Mouse (Mus musculus) brain, embryonic 14.5 days (tissue): ENCODE measurements around the gene Krtap9-1. TPM values are rescaled to one million over a fixed set of nuclear protein-coding genes. Genes with fewer than 3 reads are reported as not detected.
A peak's percentile ranks its signal among the peaks of the same experiment; 100 is the strongest.
"Not testable (repeated sequence)": the region's sequence is repeated elsewhere in the genome, so short reads cannot be mapped to it uniquely, and the experiment has no call there.

Experiments used
- DNase-seq: peaks from one replicate; pipeline ENCODE4 v3.0.0-alpha.2; 2011; ENCODE audit warnings: low read depth
- CTCF ChIP-seq: fragments of 200-500 bp; IDR thresholded peaks from 2 replicates; pipeline ENCODE4 v1.5.1; 2012; ENCODE audit warnings: inconsistent platforms, mild to moderate bottlenecking, moderate library complexity, borderline replicate concordance; ENCODE audit not compliant: insufficient read depth, insufficient read length; ENCODE audit errors: extremely low read depth
- POLR2A ChIP-seq: fragments of 200-500 bp; IDR thresholded peaks from 2 replicates; pipeline ENCODE4 v1.6.1; 2012; ENCODE audit warnings: mild to moderate bottlenecking, inconsistent platforms, borderline replicate concordance; ENCODE audit not compliant: poor library complexity, insufficient read depth, insufficient read length, severe bottlenecking; ENCODE audit errors: extremely low read depth
- polyA plus RNA-seq: library from polyadenylated mRNA; depleted of rRNA; stranded (reverse); fragments of >200 nt; gene quantifications from 2 replicates; pipeline ENCODE4 v1.2.3, GENCODE M21; 2012; rRNA removed

Gene Krtap9-1
- polyA plus RNA-seq: not detected in 2 replicates

GRCm38 (mm10) chr11:99873089-99873488, at the start of gene Krtap9-1:
Gene Krtap9-1, plus strand, starts transcription at chr11:99873389.
- not testable (repeated sequence) for DNase-seq

DNA sequence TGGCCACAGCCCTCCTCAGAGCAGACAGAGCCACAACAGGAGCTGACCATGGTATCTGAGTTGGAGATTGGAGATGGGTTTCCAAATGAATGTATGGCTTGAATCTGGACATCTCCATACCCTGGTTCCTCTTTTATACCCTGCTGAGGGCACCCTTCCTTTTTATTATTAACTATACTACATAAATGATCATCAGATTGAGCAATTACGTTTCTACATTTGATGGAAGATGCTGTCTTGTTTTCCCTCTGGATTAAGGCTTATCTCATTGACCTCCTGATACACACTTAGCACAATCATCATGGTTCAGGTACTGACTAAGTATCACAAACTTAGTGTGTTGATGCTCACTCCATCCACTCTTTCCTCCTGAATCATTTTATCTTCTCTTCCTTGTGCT, 35.2 kb upstream of the Krtap9-1 start, which contains the start of gene 2300003K06Rik:
TSS of gene 2300003K06Rik (minus strand) at position 101 of the 400 bp plus-strand sequence.
- no peak for TF ChIP-seq POLR2A
- no peak for TF ChIP-seq CTCF

GRCm38 (mm10) chr11:99842185-99842584, 31.0 kb upstream of the Krtap9-1 start:
- TF ChIP-seq POLR2A: no peak
- TF ChIP-seq CTCF: no peak
- peak; percentile 50 for DNase-seq

More for the DNA sequence above, 35.2 kb upstream of the Krtap9-1 start, which contains the start of gene 2300003K06Rik:
- DNase-seq: no peak

GRCm38 (mm10) chr11:99846746-99847145, 26.4 kb upstream of the Krtap9-1 start:
- DNase-seq: no peak
- TF ChIP-seq CTCF: no peak
- TF ChIP-seq POLR2A: no peak

GRCm38 (mm10) chr11:99851508-99851907, 21.7 kb upstream of the Krtap9-1 start, which contains the start of gene Krtap4-16:
Gene Krtap4-16, minus strand, starts transcription at chr11:99851608.
- no peak for DNase-seq
- TF ChIP-seq CTCF (no peak), POLR2A (no peak)

- peak; percentile 76 for DNase-seq
- TF ChIP-seq CTCF (peak; percentile 43; the same call in 1 of the 2 replicates), POLR2A (no peak)
Measured at GRCm38 (mm10) chr11:99854121-99854520, 19.1 kb upstream of the Krtap9-1 start.

DNA sequence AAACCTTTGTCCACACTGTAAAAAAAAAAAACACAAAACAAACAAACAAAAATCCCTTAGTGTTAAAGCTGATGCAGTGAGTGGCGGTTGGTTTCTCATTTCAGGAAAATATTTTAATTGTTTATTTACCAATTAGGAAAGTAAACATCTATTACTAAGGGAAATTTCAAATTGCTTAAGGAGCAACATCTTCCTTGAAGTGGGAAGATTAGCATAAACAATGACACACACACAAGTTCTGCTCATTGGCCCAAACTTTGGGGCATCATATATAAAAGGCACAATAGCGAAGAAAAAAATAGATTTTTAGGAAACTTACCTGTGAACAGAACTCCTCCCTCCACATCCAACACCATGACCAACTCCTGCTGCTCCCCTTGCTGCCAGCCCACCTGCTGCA, 15.6 kb upstream of the Krtap9-1 start, which contains the start of gene Gm11568:
TSS of gene Gm11568 (plus strand) at position 301 of the 400 bp plus-strand sequence.
- TF ChIP-seq CTCF: no peak
- no peak for TF ChIP-seq POLR2A
- no peak for DNase-seq

GRCm38 (mm10) chr11:99858761-99859160, 14.4 kb upstream of the Krtap9-1 start:
- no peak for DNase-seq
- TF ChIP-seq CTCF (no peak), POLR2A (no peak)

DNA sequence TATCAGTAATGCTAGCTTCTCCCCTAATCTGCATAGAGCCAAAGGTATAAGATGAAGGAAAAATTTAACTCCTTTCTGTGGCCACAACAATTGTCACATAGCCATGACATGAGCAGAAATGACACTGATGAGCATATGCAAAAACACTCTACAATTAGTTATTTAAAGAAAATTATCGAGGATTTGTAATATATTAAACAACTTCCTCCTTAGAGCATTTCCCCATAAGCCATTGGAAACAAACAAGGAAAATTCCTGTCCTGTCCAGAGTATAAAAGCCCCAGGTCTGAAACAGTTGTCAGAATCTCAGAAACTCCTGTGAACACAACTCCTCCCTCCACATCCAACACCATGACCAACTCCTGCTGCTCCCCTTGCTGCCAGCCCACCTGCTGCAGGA, 9.0 kb upstream of the Krtap9-1 start, which contains the start of gene Gm11559:
TSS of gene Gm11559 (plus strand) at position 301 of the 400 bp plus-strand sequence.
- not testable (repeated sequence) for DNase-seq

GRCm38 (mm10) chr11:99878887-99879286, 5.7 kb downstream of the Krtap9-1 start, which contains the start of gene Gm11567:
Gene Gm11567, plus strand, starts transcription at chr11:99879187.
- DNase-seq: not testable (repeated sequence)

DNA sequence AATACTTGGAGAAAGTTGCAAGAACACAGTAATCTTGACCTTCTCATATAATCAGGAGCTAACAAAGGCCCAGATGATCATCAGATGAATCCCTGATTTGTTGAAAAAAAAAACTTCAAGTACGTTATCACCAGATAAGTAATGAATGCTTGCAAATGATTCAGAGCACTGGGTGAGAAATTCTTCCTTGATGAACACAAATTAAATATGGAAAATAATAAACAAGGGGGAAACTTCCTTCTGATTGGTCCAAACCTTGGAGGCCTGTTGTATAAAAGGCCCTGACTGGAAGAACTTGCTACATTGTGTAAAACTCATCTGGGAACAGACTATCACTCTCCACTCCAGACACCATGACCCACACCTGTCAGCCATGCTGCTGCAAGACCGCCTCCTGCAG, 34.4 kb downstream of the Krtap9-1 start, which contains the start of gene Krtap31-1:
TSS of gene Krtap31-1 (plus strand) at position 301 of the 400 bp plus-strand sequence.
- TF ChIP-seq POLR2A: no peak
- TF ChIP-seq CTCF: no peak
- no peak for DNase-seq

DNA sequence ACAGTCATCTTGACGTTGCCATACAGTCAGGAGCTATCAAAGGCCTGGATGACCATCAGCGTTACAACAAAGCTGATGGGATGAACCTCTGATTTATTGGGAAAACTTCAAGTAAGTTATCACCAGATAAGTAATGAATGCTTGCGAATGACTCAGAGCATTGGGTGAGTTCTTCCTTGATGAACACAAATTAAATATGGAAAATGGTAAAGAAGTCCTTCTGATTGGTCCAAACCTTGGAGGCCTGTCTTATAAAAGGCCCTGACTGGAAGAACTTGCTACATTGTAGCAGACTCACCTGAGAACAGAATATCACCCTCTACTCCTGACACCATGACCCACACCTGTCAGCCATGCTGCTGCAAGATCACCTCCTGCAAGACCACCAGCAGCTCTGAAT, 41.3 kb downstream of the Krtap9-1 start, which contains the start of gene Gm11565:
TSS of gene Gm11565 (plus strand) at position 301 of the 400 bp plus-strand sequence.
- TF ChIP-seq POLR2A (no peak), CTCF (no peak)
- no peak for DNase-seq

Other genes with a start within 250 kb of the Krtap9-1 start
- gene Krtap4-1, start 245.2 kb upstream of the Krtap9-1 start, polyA plus RNA-seq: not detected in 2 replicates
- not detected in 2 replicates for gene Krtap4-2, start 238.3 kb upstream of the Krtap9-1 start, polyA plus RNA-seq
- not detected in 2 replicates for gene Krtap4-7, start 229.3 kb upstream of the Krtap9-1 start, polyA plus RNA-seq
- not detected in 2 replicates for gene Gm11555, start 223.2 kb upstream of the Krtap9-1 start, polyA plus RNA-seq
- gene Gm11563, start 214.4 kb upstream of the Krtap9-1 start, polyA plus RNA-seq: not detected in 2 replicates
- not detected in 2 replicates for gene Krtap4-6, start 207.4 kb upstream of the Krtap9-1 start, polyA plus RNA-seq
- not detected in 2 replicates for gene Gm14190, start 182.6 kb upstream of the Krtap9-1 start, polyA plus RNA-seq
- not detected in 2 replicates for gene Gm14180, start 139.1 kb upstream of the Krtap9-1 start, polyA plus RNA-seq
- gene Gm11595, start 100.5 kb upstream of the Krtap9-1 start, polyA plus RNA-seq: not detected in 2 replicates
- not detected in 2 replicates for gene Krtap4-8, start 92.7 kb upstream of the Krtap9-1 start, polyA plus RNA-seq
- gene Krtap4-9, start 88.2 kb upstream of the Krtap9-1 start, polyA plus RNA-seq: not detected in 2 replicates
- not detected in 2 replicates for gene Gm11596, start 79.9 kb upstream of the Krtap9-1 start, polyA plus RNA-seq
- not detected in 2 replicates for gene Gm11569, start 74.5 kb upstream of the Krtap9-1 start, polyA plus RNA-seq
- gene Gm11554, start 68.9 kb upstream of the Krtap9-1 start, polyA plus RNA-seq: not detected in 2 replicates
- gene Krtap4-13, start 63.5 kb upstream of the Krtap9-1 start, polyA plus RNA-seq: not detected in 2 replicates
- gene Gm11564, start 57.7 kb upstream of the Krtap9-1 start, polyA plus RNA-seq: not detected in 2 replicates
- not detected in 2 replicates for gene 2300003K06Rik, start 35.3 kb upstream of the Krtap9-1 start, polyA plus RNA-seq
- not detected in 2 replicates for gene Krtap4-16, start 21.8 kb upstream of the Krtap9-1 start, polyA plus RNA-seq
- not detected in 2 replicates for gene Gm11568, start 15.5 kb upstream of the Krtap9-1 start, polyA plus RNA-seq
- not detected in 2 replicates for gene Gm11559, start 8.9 kb upstream of the Krtap9-1 start, polyA plus RNA-seq
- gene Gm11567, start 5.8 kb downstream of the Krtap9-1 start, polyA plus RNA-seq: not detected in 2 replicates
- gene Krtap31-1, start 34.5 kb downstream of the Krtap9-1 start, polyA plus RNA-seq: not detected in 2 replicates
- gene Gm11565, start 41.4 kb downstream of the Krtap9-1 start, polyA plus RNA-seq: not detected in 2 replicates
- gene Krtap31-2, start 62.9 kb downstream of the Krtap9-1 start, polyA plus RNA-seq: not detected in 2 replicates
- gene Krtap9-5, start 75.1 kb downstream of the Krtap9-1 start, polyA plus RNA-seq: not detected in 2 replicates
- not detected in 2 replicates for gene Krtap29-1, start 105.7 kb downstream of the Krtap9-1 start, polyA plus RNA-seq
- gene Krtap16-1, start 113.2 kb downstream of the Krtap9-1 start, polyA plus RNA-seq: 0.04 TPM in 1 of 2 replicates, not detected in the other
- 0.19 and 0.27 TPM in 2 replicates for gene Krtap17-1, start 120.6 kb downstream of the Krtap9-1 start, polyA plus RNA-seq
- gene Krt33a, start 142.8 kb downstream of the Krtap9-1 start, polyA plus RNA-seq: not detected in 2 replicates
- gene Krt33b, start 156.5 kb downstream of the Krtap9-1 start, polyA plus RNA-seq: 0.04 TPM in 1 of 2 replicates, not detected in the other
- gene Krt34, start 168.2 kb downstream of the Krtap9-1 start, polyA plus RNA-seq: not detected in 2 replicates
- gene Krt31, start 177.2 kb downstream of the Krtap9-1 start, polyA plus RNA-seq: not detected in 2 replicates
- not detected in 2 replicates for gene Krt32, start 214.8 kb downstream of the Krtap9-1 start, polyA plus RNA-seq
- not detected in 2 replicates for gene Krt35, start 222.9 kb downstream of the Krtap9-1 start, polyA plus RNA-seq
- not detected in 2 replicates for gene Krt36, start 232.2 kb downstream of the Krtap9-1 start, polyA plus RNA-seq
- gene Krt13, start 248.2 kb downstream of the Krtap9-1 start, polyA plus RNA-seq: not detected in 2 replicates